Mouse (Mus musculus) thymus, adult 2 months (tissue): ENCODE measurements around the gene Zfp687.

ENCODE experiments used
- CTCF ChIP-seq: fragments of 200-500 bp; IDR thresholded peaks from 2 replicates; pipeline ENCODE4 v1.5.1; 2012; ENCODE audit warnings: mild to moderate bottlenecking, control low read depth, low read length, moderate library complexity, borderline replicate concordance; ENCODE audit not compliant: control insufficient read depth, poor library complexity, insufficient read depth; ENCODE audit errors: extremely low read depth
- POLR2A ChIP-seq: fragments of 200-500 bp; IDR thresholded peaks from 2 replicates; pipeline ENCODE4 v1.6.1; 2012; ENCODE audit warnings: mild to moderate bottlenecking, low read length, control low read depth, moderate library complexity; ENCODE audit not compliant: control insufficient read depth, poor library complexity, insufficient read depth; ENCODE audit errors: extremely low read depth

DNA sequence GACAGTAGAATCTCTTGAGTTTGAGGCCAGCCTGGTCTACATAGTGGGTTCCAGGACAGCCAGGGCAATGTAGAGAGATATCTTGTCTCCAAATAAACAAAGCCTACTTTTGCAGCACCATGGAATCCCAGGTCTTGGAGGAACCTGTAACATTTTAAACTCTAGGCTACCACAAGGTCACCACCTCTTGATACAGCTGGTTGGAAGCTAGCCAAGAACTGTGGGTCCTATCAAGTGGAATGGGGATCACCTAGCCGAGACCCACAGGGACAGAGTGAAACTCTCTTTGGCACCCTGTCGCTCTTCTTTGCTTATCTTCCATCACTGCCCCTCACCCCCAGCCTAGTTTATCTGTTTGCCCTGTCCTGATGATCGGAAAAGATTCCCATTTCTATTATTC is 42.7 kb downstream of the Zfp687 start:
- no peak for TF ChIP-seq POLR2A
- TF ChIP-seq CTCF: no peak
